Mouse (Mus musculus): ENCODE data around the gene Gm45140. TPM values are rescaled to one million over a fixed set of nuclear protein-coding genes. Genes with fewer than 3 reads are reported as not detected.

Gene Gm45140
- total and polyA plus RNA-seq, 3 experiments, result 4.3 to 25.7 (median 13.0) TPM

- Histone ChIP-seq H3K79me2 (replicated peaks; ENCODE audit: control insufficient read depth, extremely low read depth, insufficient read depth, poor library complexity, severe bottlenecking) (no peaks in the 10 kb centered on the region), H3K4me1 (ENCODE audit: control insufficient read depth in 1 of 2, insufficient read depth in 2 of 2) (peaks cover 16 to 64% of the 10 kb centered on the region in 2 experiments), H3K4me3 (replicated peaks in 1 of 3; ENCODE audit: low read depth in 2 of 3, low read length in 2 of 3, poor library complexity in 1 of 3) (no peak overlapping the region), H3K36me3 (replicated peaks in 1 of 2; ENCODE audit: control insufficient read depth in 1 of 2, insufficient read depth in 1 of 2, low read length in 1 of 2) (peaks cover 0 to 2% of the 10 kb centered on the region in 2 experiments), H3K27ac (ENCODE audit: insufficient read depth, low read depth) (no peak overlapping the region), H3K4me2 (ENCODE audit: insufficient read depth, low read depth, poor library complexity, severe bottlenecking) (no peak overlapping the region), H3K9ac (ENCODE audit: insufficient read depth, low read depth) (no peak overlapping the region), H3K9me3 (replicated peaks; ENCODE audit: low read length) (no peaks in the 10 kb centered on the region), H3K27me3 (replicated peaks) (peaks cover 2% of the 10 kb centered on the region)
- TF ChIP-seq TCF12 (IDR thresholded peaks at IDR 0.05; ENCODE audit: low read depth, low read length) (no peak), ZC3H11A (IDR thresholded peaks at IDR 0.05; ENCODE audit: low read depth, low read length) (no peak), USF1 (IDR thresholded peaks at IDR 0.05; ENCODE audit: low read depth, low read length) (no peak), UBTF (IDR thresholded peaks at IDR 0.05; ENCODE audit: low read depth, low read length) (no peak), ZMIZ1 (IDR thresholded peaks at IDR 0.05; ENCODE audit: low read depth, low read length) (no peak), JUND (conservative IDR thresholded peaks at IDR 0.05; ENCODE audit: low read depth, low read length) (no peak), MYC (IDR thresholded peaks at IDR 0.05; ENCODE audit: low read depth, low read length) (no peak), E2F4 (IDR thresholded peaks at IDR 0.05; ENCODE audit: insufficient replicate concordance, low read depth, low read length) (no peak), MAX (IDR thresholded peaks at IDR 0.05; ENCODE audit: low read length) (no peak), RAD21 (IDR thresholded peaks at IDR 0.05; ENCODE audit: low read depth, low read length) (no peak), PAX5 (IDR thresholded peaks at IDR 0.05; ENCODE audit: low read length) (no peak), BHLHE40 (IDR thresholded peaks at IDR 0.05; ENCODE audit: low read depth, low read length) (no peak), ZNF384 (IDR thresholded peaks at IDR 0.05; ENCODE audit: low read depth, low read length) (no peak), ELF1 (IDR thresholded peaks at IDR 0.05; ENCODE audit: low read depth, low read length) (no peak), POLR2AphosphoS2 (IDR thresholded peaks at IDR 0.05; ENCODE audit: low read depth, low read length) (no peak), TBP (conservative IDR thresholded peaks at IDR 0.05; ENCODE audit: low read depth, low read length) (no peak), NELFE (IDR thresholded peaks at IDR 0.05; ENCODE audit: low read depth, low read length) (no peak), SMC3 (IDR thresholded peaks at IDR 0.05; ENCODE audit: low read depth, low read length) (no peak)
- in situ Hi-C loops (cut with MboI; ENCODE audit: low pct_ligation_motif_present, low pct_unique_long_range_greater_than_20kb, low sequenced_read_pairs) (no loop called here), dilution Hi-C loops (cut with MboI; ENCODE audit: extremely low pct_ligation_motif_present, extremely low pct_unique_long_range_greater_than_20kb, low sequenced_read_pairs) (no loop called here)
- DNase-seq (ENCODE audit: extremely low read depth), result no peak
Observed at GRCm38 (mm10) chr6:87750184-87750910, 85.2 kb downstream of the Gm45140 start.

DNA sequence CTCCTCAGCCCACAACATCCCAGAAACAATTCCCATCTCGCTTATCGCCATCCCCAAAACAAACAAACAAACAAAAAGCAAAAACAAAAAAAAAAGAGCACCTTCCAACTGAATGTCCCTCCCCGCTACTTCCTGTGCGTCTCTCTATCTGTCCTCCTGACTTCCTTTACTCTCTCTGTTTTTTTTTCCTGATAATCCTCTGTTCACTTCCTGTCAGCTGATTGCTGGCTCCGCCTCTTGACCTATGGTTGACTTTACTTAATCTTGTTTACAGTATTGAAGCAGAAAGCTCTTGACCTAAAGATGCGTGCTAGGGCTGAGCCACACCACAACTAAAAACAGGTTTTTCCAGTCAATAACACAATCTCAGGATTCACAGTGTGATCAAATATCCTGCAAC is 87.1 kb downstream of the Gm45140 start:
- H3K27ac ChIP-seq (ENCODE audit: insufficient read depth, low read depth), result no peak overlapping the region
- no peaks in the 10 kb centered on the region for H3K9me3 ChIP-seq (replicated peaks; ENCODE audit: low read length)
- peak; percentile 72 for DNase-seq (ENCODE audit: extremely low read depth)
- in situ Hi-C loops (cut with MboI; ENCODE audit: low pct_ligation_motif_present, low pct_unique_long_range_greater_than_20kb, low sequenced_read_pairs) (no loop called here), dilution Hi-C loops (cut with MboI; ENCODE audit: extremely low pct_ligation_motif_present, extremely low pct_unique_long_range_greater_than_20kb, low sequenced_read_pairs) (no loop called here)
- peak overlapping the region; percentile 23 to 54 (median 36) for H3K4me3 ChIP-seq (replicated peaks in 1 of 3; ENCODE audit: low read depth in 2 of 3, low read length in 2 of 3, poor library complexity in 1 of 3)
- TF ChIP-seq MAX (IDR thresholded peaks at IDR 0.05; ENCODE audit: low read length), result peak; percentile 11; the same call in 1 of the 2 replicates
- no peak for TF ChIP-seq TBP (conservative IDR thresholded peaks at IDR 0.05; ENCODE audit: low read depth, low read length)
- peak; percentile 83 for TF ChIP-seq HCFC1 (IDR thresholded peaks at IDR 0.05; ENCODE audit: low read depth, low read length)
- TF ChIP-seq USF2 (conservative IDR thresholded peaks at IDR 0.05; ENCODE audit: low read depth, low read length), result peak; percentile 49
- TF ChIP-seq USF1 (IDR thresholded peaks at IDR 0.05; ENCODE audit: low read depth, low read length), result peak; percentile 66
- no peak for TF ChIP-seq ETS1 (conservative IDR thresholded peaks at IDR 0.05; ENCODE audit: low read depth, low read length)
- no peak for TF ChIP-seq JUN (IDR thresholded peaks at IDR 0.05; ENCODE audit: insufficient read depth, low read depth, low read length)
- TF ChIP-seq TCF12 (IDR thresholded peaks at IDR 0.05; ENCODE audit: low read depth, low read length), result no peak; the same call in 1 of the 2 replicates
- no peak for TF ChIP-seq PAX5 (IDR thresholded peaks at IDR 0.05; ENCODE audit: low read length)
- TF ChIP-seq ZNF384 (IDR thresholded peaks at IDR 0.05; ENCODE audit: low read depth, low read length), result peak; percentile 96
- no peak for TF ChIP-seq ZMIZ1 (IDR thresholded peaks at IDR 0.05; ENCODE audit: low read depth, low read length)
- TF ChIP-seq JUND (conservative IDR thresholded peaks at IDR 0.05; ENCODE audit: low read depth, low read length), result no peak
- no peak for TF ChIP-seq CHD1 (IDR thresholded peaks at IDR 0.05; ENCODE audit: low read depth, low read length)
- TF ChIP-seq CTCF (conservative IDR thresholded peaks at IDR 0.05 in 1 of 2, IDR thresholded peaks at IDR 0.05 in 1 of 2; ENCODE audit: low read depth in 2 of 2, low read length in 2 of 2), result no peak
- TF ChIP-seq ELF1 (IDR thresholded peaks at IDR 0.05; ENCODE audit: low read depth, low read length), result peak; percentile 76
- no peak for TF ChIP-seq MEF2A (IDR thresholded peaks at IDR 0.05; ENCODE audit: borderline replicate concordance, low read depth, low read length)
- TF ChIP-seq SIN3A (IDR thresholded peaks at IDR 0.05; ENCODE audit: low read length), result no peak
- no peak for TF ChIP-seq BHLHE40 (IDR thresholded peaks at IDR 0.05; ENCODE audit: low read depth, low read length)
- TF ChIP-seq NRF1 (IDR thresholded peaks at IDR 0.05; ENCODE audit: low read depth, low read length), result no peak
- TF ChIP-seq E2F4 (IDR thresholded peaks at IDR 0.05; ENCODE audit: insufficient replicate concordance, low read depth, low read length), result no peak
- no peak for TF ChIP-seq EP300 (IDR thresholded peaks at IDR 0.05; ENCODE audit: low read length)
- TF ChIP-seq MYC (IDR thresholded peaks at IDR 0.05; ENCODE audit: low read depth, low read length), result no peak
- TF ChIP-seq KAT2A (IDR thresholded peaks at IDR 0.05; ENCODE audit: insufficient replicate concordance, low read length), result 0 out of 2 replicates have a peak, but pooled peaks have one; percentile 24
- H3K79me2 ChIP-seq (replicated peaks; ENCODE audit: control insufficient read depth, extremely low read depth, insufficient read depth, poor library complexity, severe bottlenecking), result no peaks in the 10 kb centered on the region
- H3K27me3 ChIP-seq (replicated peaks), result peaks cover 2% of the 10 kb centered on the region
- H3K9ac ChIP-seq (ENCODE audit: insufficient read depth, low read depth), result 0 out of 2 replicates have a peak overlapping the region, but pooled peaks have one; percentile 23
- peaks cover 0 to 3% of the 10 kb centered on the region in 2 experiments for H3K36me3 ChIP-seq (replicated peaks in 1 of 2; ENCODE audit: control insufficient read depth in 1 of 2, insufficient read depth in 1 of 2, low read length in 1 of 2)
- peaks cover 11 to 60% of the 10 kb centered on the region in 2 experiments; a peak in 3 of 4 replicates for H3K4me1 ChIP-seq (ENCODE audit: control insufficient read depth in 1 of 2, insufficient read depth in 2 of 2)
- H3K4me2 ChIP-seq (ENCODE audit: insufficient read depth, low read depth, poor library complexity, severe bottlenecking), result peak overlapping the region; percentile 27; the same call in 1 of the 2 replicates

Data from CH12.LX (cell line).